Mouse (Mus musculus) erythroblast, embryonic 14.5 days (primary cell): ENCODE measurements around the gene Irgm1.

Source experiments
- GATA1 ChIP-seq: IDR thresholded peaks from 2 replicates; pipeline ENCODE4 v1.6.1; 2012; ENCODE audit warnings: low read length, inconsistent platforms, mixed read lengths
- TAL1 ChIP-seq: IDR thresholded peaks from 3 replicates; pipeline ENCODE4 v1.6.1; 2012; ENCODE audit warnings: low read length, inconsistent platforms, mixed read lengths

DNA sequence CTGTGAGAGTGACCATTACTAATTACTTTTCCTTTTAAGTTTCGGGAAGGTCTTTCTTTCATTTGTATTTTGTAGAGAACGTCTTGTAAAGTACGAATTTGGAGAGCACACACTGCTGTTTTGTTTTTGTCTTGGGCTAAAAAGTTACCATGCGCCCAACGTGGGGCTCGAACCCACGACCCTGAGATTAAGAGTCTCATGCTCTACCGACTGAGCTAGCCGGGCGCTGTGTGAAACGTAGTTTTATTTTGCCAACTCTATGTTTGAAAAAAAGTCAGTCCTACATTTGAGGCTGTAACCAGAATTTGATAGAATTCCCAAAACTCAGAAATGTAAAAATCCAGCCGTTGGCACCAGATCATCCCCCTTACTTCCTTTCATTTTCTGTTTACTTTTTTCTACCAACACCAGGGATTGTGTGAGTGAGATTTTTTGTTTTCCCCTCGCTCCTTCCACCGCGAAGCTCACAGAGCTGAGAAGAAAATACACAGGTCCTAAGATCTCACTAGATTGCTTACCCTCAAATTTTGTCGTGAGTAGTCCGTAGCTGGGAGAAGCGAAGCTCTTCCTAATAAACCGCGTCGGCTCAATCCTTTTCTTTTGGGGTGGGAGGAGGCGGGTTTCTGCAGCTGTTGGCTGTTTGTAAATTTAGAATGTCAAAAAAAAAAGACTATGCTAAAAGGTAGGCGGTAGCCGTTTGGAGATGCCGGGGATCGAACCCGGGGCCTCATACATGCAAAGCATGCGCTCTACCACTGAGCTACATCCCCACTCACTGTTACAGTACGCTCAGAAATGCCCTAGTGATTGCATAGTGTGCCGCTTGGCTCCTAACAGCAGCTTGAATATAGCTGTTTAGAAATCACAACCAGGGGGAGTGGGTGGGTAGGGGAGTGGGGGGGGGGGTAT lies 37.5 kb downstream of the Irgm1 start:
- TF ChIP-seq TAL1 = no peak
- no peak for TF ChIP-seq GATA1
